Mouse (Mus musculus): ENCODE measurements around the gene Cntn5.

DNA sequence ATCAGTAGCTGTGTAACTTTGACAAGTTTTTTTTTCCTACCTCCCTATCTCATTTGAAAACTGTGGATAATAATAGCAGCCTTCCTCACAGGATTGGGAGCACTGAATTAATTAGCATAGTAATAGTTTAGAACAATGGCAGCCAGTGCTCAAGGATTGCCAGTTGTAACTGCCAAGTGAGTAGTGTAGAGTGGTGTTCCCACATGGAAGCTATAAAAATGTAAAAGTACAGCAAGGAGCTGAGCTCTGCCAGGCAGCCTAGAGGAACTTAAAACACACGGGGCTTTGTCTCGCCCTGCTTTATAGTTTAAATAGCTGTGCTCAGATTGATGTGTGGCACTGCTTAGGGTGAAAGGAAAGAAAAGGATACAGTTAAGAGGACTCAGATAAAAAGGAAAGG lies 635.2 kb downstream of the Cntn5 start:
- TF ChIP-seq CTCF (IDR thresholded peaks at IDR 0.05; ENCODE audit: borderline replicate concordance, insufficient read depth, low read depth, low read length) (no peak), POLR2A (IDR thresholded peaks at IDR 0.05; ENCODE audit: borderline replicate concordance, insufficient read depth, low read length) (no peak)

All from cerebellum, adult 2 months (tissue).